Mouse (Mus musculus): ENCODE measurements around the gene Akt3. TPM values are rescaled to one million over a fixed set of nuclear protein-coding genes. Genes with fewer than 3 reads are reported as not detected.

Gene Akt3
- polyA plus RNA-seq, 1 experiment from 2014 or later, result 26.3 TPM

DNA sequence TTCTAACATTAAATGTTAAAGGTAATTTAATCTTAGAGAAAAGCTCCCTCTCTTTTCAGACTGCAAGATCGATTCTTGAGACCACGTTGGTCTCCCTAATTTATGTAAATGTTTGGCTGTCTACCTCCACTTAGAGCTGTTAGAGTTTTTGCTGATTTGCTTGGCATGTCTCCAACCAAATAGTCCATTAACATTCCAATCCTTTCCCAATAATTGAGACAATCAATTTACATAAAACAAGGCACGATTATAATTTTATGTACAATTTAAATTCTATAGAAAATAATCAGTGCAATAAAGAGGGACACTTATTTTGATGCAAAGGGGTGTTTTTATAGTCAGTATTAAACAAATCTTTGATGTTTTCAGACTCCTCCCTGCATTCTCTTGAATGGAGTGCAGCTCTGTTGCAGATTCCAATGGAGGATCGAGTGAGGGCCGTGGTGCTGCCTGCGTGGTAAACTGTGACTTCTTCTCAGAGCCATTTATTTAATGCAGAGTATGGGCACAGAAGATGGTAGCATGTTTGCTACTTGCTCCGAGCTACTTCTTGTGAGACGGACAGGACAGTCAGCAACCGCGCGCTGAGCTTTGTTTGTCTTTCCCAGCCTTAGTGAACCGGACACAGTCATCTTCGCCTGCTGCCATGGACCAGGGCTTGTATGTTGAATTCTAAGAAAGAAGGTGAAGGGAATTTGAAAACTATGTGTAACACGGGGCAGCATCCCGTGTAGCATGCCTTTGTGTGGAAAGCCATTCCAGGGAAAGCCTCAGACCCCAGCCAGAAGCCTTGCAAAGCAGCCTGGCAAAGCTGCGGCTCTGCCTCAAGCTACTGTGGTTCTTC lies 287.1 kb downstream of the Akt3 start:
- Histone ChIP-seq H3K4me1 (replicated peaks) (peaks cover 9% of the 10 kb centered on the region), H3K9ac (replicated peaks) (0 out of 2 replicates have a peak overlapping the region, but pooled peaks have one; percentile 23), H3K27me3 (no peaks in the 10 kb centered on the region), H3K4me2 (replicated peaks) (no peak overlapping the region), H3K9me3 (no peaks in the 10 kb centered on the region), H3K4me3 (replicated peaks) (no peak overlapping the region), H3K27ac (peak overlapping the region; percentile 56), H3K36me3 (no peaks in the 10 kb centered on the region)
- WGBS, result 65% methylated on average over 16 of the region's 16 CpGs
- 0 out of 2 replicates have a peak, but pooled peaks have one; percentile 30 for ATAC-seq

Other genes starting within 250 kb of the Akt3 start
- 14.0 and 20.6 TPM in 2 replicates for gene Zbtb18, start 184.1 kb upstream of the Akt3 start, polyA plus RNA-seq (2015; fragmentation: Nextera tagmentation; extraction: Ambion mirVana)

All from midbrain, embryonic 13.5 days (tissue).